In the genomic region with DNA sequence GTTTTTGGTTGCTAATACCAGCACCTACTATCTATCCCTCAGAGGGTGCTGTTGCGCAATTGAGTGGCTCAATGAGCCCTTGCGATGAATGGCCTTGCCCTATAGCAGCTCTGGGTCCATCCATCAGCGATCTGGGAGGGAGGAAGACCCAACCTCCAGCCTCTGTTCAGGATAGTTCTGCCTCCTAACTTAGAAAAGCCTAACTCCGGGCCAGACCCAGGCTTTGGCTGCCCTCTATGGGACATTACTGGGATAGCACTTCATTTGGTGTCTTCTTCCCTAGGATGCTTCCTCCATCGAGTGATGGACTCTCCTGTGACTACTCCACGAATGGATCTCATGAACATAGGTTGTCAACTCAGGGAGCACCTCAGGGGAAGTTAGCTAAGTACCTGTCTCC, we compare ENCODE assay signal across 7 mouse cellular contexts. TPM values are rescaled to one million over a fixed set of nuclear protein-coding genes. Genes with fewer than 3 reads are reported as not detected.
DNase-seq lines count a peak whose midpoint lies in the region; ATAC-seq and TF ChIP-seq lines count a peak whose summit lies in the region.

No protein-coding gene starts in this region.

- ATAC-seq in megakaryocyte progenitor cell, adult 5-6 weeks (replicated peaks; ENCODE audit: poor library complexity) = peak; percentile 90

- TF ChIP-seq POLR2A in embryonic fibroblast, embryonic 13.5 days (IDR thresholded peaks at IDR 0.05; ENCODE audit: low read depth, low read length) = no peak

- peaks cover 4% of the 10 kb centered on the region; the same call in 1 of the 2 replicates for H3K4me1 ChIP-seq in embryonic fibroblast, embryonic 13.5 days (ENCODE audit: control insufficient read depth, insufficient read depth, low read length)

- H3K4me3 ChIP-seq in embryonic fibroblast, embryonic 13.5 days (ENCODE audit: insufficient read depth, low read length) = no peak overlapping the region

- no peak overlapping the region for H3K27ac ChIP-seq in embryonic fibroblast, embryonic 13.5 days (ENCODE audit: insufficient read depth, low read length)

- DNase-seq in Muller cell, postnatal 12 days (ENCODE audit: inconsistent ontology term) = peak; percentile 36
- DNase-seq in adrenal gland, postnatal 4 days (ENCODE audit: low spot score in 2 of 2) = peak; percentile 8 to 22
- DNase-seq in heart, postnatal 4 days = peak; percentile 85
- peak; percentile 47 to 55 for DNase-seq in layer of hippocampus, postnatal 36 days
- DNase-seq in skeletal muscle tissue, adult 2 months (ENCODE audit: low read depth, low spot score) = peak; percentile 36

- peak; percentile 38; the same call in 1 of the 2 replicates for TF ChIP-seq CTCF in embryonic fibroblast, embryonic 13.5 days (IDR thresholded peaks at IDR 0.05; ENCODE audit: borderline replicate concordance, insufficient read depth, low read length)

RNA-seq across cellular contexts. Expression of gene Col6a6, which starts 29.8 kb away (rescaled TPM):
- 10 to 100 TPM; 14.2 to 15.5 TPM for total RNA-seq in adrenal gland, postnatal 4 days (2021)
- 0.18 and 1.2 TPM in 2 replicates for polyA plus RNA-seq in embryonic fibroblast, embryonic 13.5 days (2011; ENCODE audit: insufficient read length, low read depth, missing spikeins)
- 10 to 100 TPM; 16.6 to 18.3 TPM for total RNA-seq in heart, postnatal 4 days (2021)
- total RNA-seq in layer of hippocampus, postnatal 36 days (2021) = under 1 TPM; 0.32 to 0.33 TPM
- total RNA-seq in megakaryocyte progenitor cell, adult 5-6 weeks (2015) = not detected in 2 replicates
- not detected in 2 replicates for total RNA-seq in megakaryocyte progenitor cell, adult 5-6 weeks (2017)

Comparison
In these comparisons a context has a peak if more than half of its experiments do, and no peak if none do; other contexts are left out.
1. DNase-seq: peak in every context shown above with its lines; median percentile 85 in heart, postnatal 4 days; 51 in layer of hippocampus, postnatal 36 days; 36 in Muller cell, postnatal 12 days; 36 in skeletal muscle tissue, adult 2 months; 15 in adrenal gland, postnatal 4 days.
2. RNA of gene Col6a6, which starts 29.8 kb away (total RNA-seq): 16.6 to 18.3 TPM in heart, postnatal 4 days and 14.2 to 15.5 TPM in adrenal gland, postnatal 4 days; 0.32 to 0.33 TPM in layer of hippocampus, postnatal 36 days and not detected in megakaryocyte progenitor cell, adult 5-6 weeks; every median in the first group is over 10 times any median in the second.